Mouse (Mus musculus) neural tube, embryonic 13.5 days (tissue): ENCODE data around the gene Zfp286. TPM values are rescaled to one million over a fixed set of nuclear protein-coding genes. Genes with fewer than 3 reads are reported as not detected.

ENCODE experiments used
- ATAC-seq: fragments of 200-750 bp; cut with Nextera tagmentation; 2 replicates; pipeline ENCODE4 v1.8.0; 2017; ENCODE audit warnings: low read depth, mild to moderate bottlenecking, moderate TSS enrichment, moderate library complexity
- H3K27ac ChIP-seq: fragments of 300-500 bp; sonication (generic); replicated peaks from 2 replicates; pipeline ENCODE4 v1.5.1; 2015; ENCODE audit warnings: moderate library complexity, mild to moderate bottlenecking, inconsistent platforms
- H3K27me3 ChIP-seq: fragments of 300-500 bp; sonication (generic); 2 replicates; pipeline ENCODE4 v1.6.1; 2015; ENCODE audit warnings: mild to moderate bottlenecking, inconsistent platforms
- H3K36me3 ChIP-seq: fragments of 300-500 bp; sonication (generic); 2 replicates; pipeline ENCODE4 v1.6.1; 2015; ENCODE audit warnings: mild to moderate bottlenecking, inconsistent platforms
- H3K4me1 ChIP-seq: fragments of 300-500 bp; sonication (generic); replicated peaks from 2 replicates; pipeline ENCODE4 v1.6.1; 2015; ENCODE audit warnings: inconsistent platforms
- H3K4me2 ChIP-seq: fragments of 300-500 bp; sonication (generic); 2 replicates; pipeline ENCODE4 v1.6.1; 2015; ENCODE audit warnings: inconsistent platforms, mild to moderate bottlenecking, moderate library complexity
- H3K4me3 ChIP-seq: fragments of 300-500 bp; sonication (generic); 2 replicates; pipeline ENCODE4 v1.5.1; 2015; ENCODE audit warnings: mild to moderate bottlenecking, inconsistent platforms
- H3K9ac ChIP-seq: fragments of 300-500 bp; sonication (generic); 2 replicates; pipeline ENCODE4 v1.6.1; 2015; ENCODE audit warnings: moderate library complexity, mild to moderate bottlenecking, inconsistent platforms
- H3K9me3 ChIP-seq: fragments of 300-500 bp; sonication (generic); 2 replicates; pipeline ENCODE4 v1.6.1; 2016; ENCODE audit warnings: inconsistent platforms
- WGBS: fragments of 180-500 bp; shearing (Covaris S2); methylation state at CpG from one replicate; pipeline ENCODE4 v1.1.7; 2015; 5-methylcytosine and 5-hydroxymethylcytosine counted together
- polyA plus RNA-seq: library from polyadenylated mRNA; unstranded; fragments of >200 nt; fragmentation: Nextera tagmentation; extraction: Ambion mirVana; gene quantifications from 2 replicates; pipeline ENCODE4 v1.2.1, GENCODE M21; 2015

Gene Zfp286
- polyA plus RNA-seq, 1 experiment from 2014 or later = 30.2 TPM

- ATAC-seq = no peak
- H3K27ac ChIP-seq = no peak overlapping the region
- no peaks in the 10 kb centered on the region; the same call in 1 of the 2 replicates for H3K27me3 ChIP-seq
- WGBS = 94% methylated on average over 8 of the region's 8 CpGs
- no peaks in the 10 kb centered on the region for H3K9me3 ChIP-seq
- H3K4me2 ChIP-seq = peak overlapping the region; percentile 72; the same call in 1 of the 2 replicates
- H3K36me3 ChIP-seq = no peaks in the 10 kb centered on the region
- no peak overlapping the region for H3K4me3 ChIP-seq
- peaks cover 26% of the 10 kb centered on the region for H3K4me1 ChIP-seq
- no peak overlapping the region for H3K9ac ChIP-seq
These were observed 29.9 kb upstream of the Zfp286 start for GRCm38 (mm10) chr11:62819059-62819686.

- Histone ChIP-seq H3K4me1 (peaks cover 22% of the 10 kb centered on the region), H3K36me3 (no peaks in the 10 kb centered on the region)
- WGBS = 66% methylated on average over 6 of the region's 6 CpGs
These were observed 27.3 kb upstream of the Zfp286 start for GRCm38 (mm10) chr11:62816591-62816990.

GRCm38 (mm10) chr11:62815438-62815837 is 26.2 kb upstream of the Zfp286 start:
- Histone ChIP-seq H3K27ac (no peak overlapping the region), H3K27me3 (no peaks in the 10 kb centered on the region; the same call in 1 of the 2 replicates), H3K4me3 (no peak overlapping the region), H3K4me1 (peaks cover 12% of the 10 kb centered on the region), H3K9me3 (no peaks in the 10 kb centered on the region), H3K36me3 (no peaks in the 10 kb centered on the region), H3K4me2 (no peak overlapping the region), H3K9ac (no peak overlapping the region)
- WGBS = 89% methylated on average over 1 of the region's 1 CpGs
- ATAC-seq = no peak

More at GRCm38 (mm10) chr11:62816591-62816990, 27.3 kb upstream of the Zfp286 start:
- Histone ChIP-seq H3K9ac (no peak overlapping the region), H3K27me3 (no peaks in the 10 kb centered on the region; the same call in 1 of the 2 replicates), H3K4me3 (no peak overlapping the region), H3K4me2 (no peak overlapping the region), H3K27ac (no peak overlapping the region), H3K9me3 (no peaks in the 10 kb centered on the region)
- no peak for ATAC-seq

GRCm38 (mm10) chr11:62814625-62815024 is 25.4 kb upstream of the Zfp286 start:
- no peaks in the 10 kb centered on the region; the same call in 1 of the 2 replicates for H3K27me3 ChIP-seq
- H3K9me3 ChIP-seq = no peaks in the 10 kb centered on the region
- H3K27ac ChIP-seq = no peak overlapping the region
- H3K4me1 ChIP-seq = peaks cover 4% of the 10 kb centered on the region; the same call in 1 of the 2 replicates
- H3K36me3 ChIP-seq = no peaks in the 10 kb centered on the region
- WGBS = 76% methylated on average over 4 of the region's 4 CpGs
- H3K4me2 ChIP-seq = no peak overlapping the region
- no peak overlapping the region for H3K4me3 ChIP-seq
- ATAC-seq = no peak
- no peak overlapping the region for H3K9ac ChIP-seq

- 82% methylated on average over 6 of the region's 6 CpGs for WGBS
- no peak for ATAC-seq
- Histone ChIP-seq H3K27ac (no peak overlapping the region), H3K36me3 (no peaks in the 10 kb centered on the region), H3K27me3 (no peaks in the 10 kb centered on the region), H3K9me3 (no peaks in the 10 kb centered on the region), H3K4me2 (no peak overlapping the region), H3K9ac (no peak overlapping the region), H3K4me1 (no peaks in the 10 kb centered on the region), H3K4me3 (no peak overlapping the region)
These were observed 24.8 kb upstream of the Zfp286 start for GRCm38 (mm10) chr11:62813970-62814624.

- no peak overlapping the region for H3K9ac ChIP-seq
- no peaks in the 10 kb centered on the region for H3K36me3 ChIP-seq
- 68% methylated on average over 1 of the region's 1 CpGs for WGBS
- H3K27ac ChIP-seq = no peak overlapping the region
- no peak for ATAC-seq
- no peak overlapping the region for H3K4me2 ChIP-seq
- no peaks in the 10 kb centered on the region for H3K4me1 ChIP-seq
- no peak overlapping the region for H3K4me3 ChIP-seq
- H3K27me3 ChIP-seq = no peaks in the 10 kb centered on the region
- H3K9me3 ChIP-seq = no peaks in the 10 kb centered on the region
These were observed 24.2 kb upstream of the Zfp286 start for GRCm38 (mm10) chr11:62813497-62813896.

- no peaks in the 10 kb centered on the region for H3K36me3 ChIP-seq
- no peaks in the 10 kb centered on the region for H3K27me3 ChIP-seq
- ATAC-seq = no peak
- WGBS = 89% methylated on average over 6 of the region's 6 CpGs
- no peak overlapping the region for H3K9ac ChIP-seq
- no peaks in the 10 kb centered on the region for H3K4me1 ChIP-seq
- no peak overlapping the region for H3K4me2 ChIP-seq
- no peak overlapping the region for H3K27ac ChIP-seq
- H3K9me3 ChIP-seq = no peaks in the 10 kb centered on the region
- H3K4me3 ChIP-seq = no peak overlapping the region
These were observed 23.0 kb upstream of the Zfp286 start for GRCm38 (mm10) chr11:62812268-62812667.

GRCm38 (mm10) chr11:62809201-62809600 is 19.9 kb upstream of the Zfp286 start:
- H3K9ac ChIP-seq = no peak overlapping the region
- 73% methylated on average over 4 of the region's 4 CpGs for WGBS

GRCm38 (mm10) chr11:62807965-62808364 is 18.7 kb upstream of the Zfp286 start:
- H3K4me3 ChIP-seq = no peak overlapping the region
- H3K4me1 ChIP-seq = no peaks in the 10 kb centered on the region
- no peak for ATAC-seq
- peaks cover 4% of the 10 kb centered on the region; the same call in 1 of the 2 replicates for H3K9me3 ChIP-seq
- no peak overlapping the region for H3K9ac ChIP-seq
- no peaks in the 10 kb centered on the region for H3K27me3 ChIP-seq
- no peak overlapping the region for H3K4me2 ChIP-seq
- H3K27ac ChIP-seq = no peak overlapping the region
- WGBS = 82% methylated on average over 2 of the region's 2 CpGs
- no peaks in the 10 kb centered on the region for H3K36me3 ChIP-seq

More at GRCm38 (mm10) chr11:62809201-62809600, 19.9 kb upstream of the Zfp286 start:
- Histone ChIP-seq H3K27me3 (no peaks in the 10 kb centered on the region), H3K4me3 (no peak overlapping the region), H3K4me1 (no peaks in the 10 kb centered on the region), H3K9me3 (peaks cover 4% of the 10 kb centered on the region; the same call in 1 of the 2 replicates), H3K36me3 (no peaks in the 10 kb centered on the region), H3K4me2 (no peak overlapping the region), H3K27ac (no peak overlapping the region)
- no peak for ATAC-seq

- no peak overlapping the region for H3K27ac ChIP-seq
- ATAC-seq = no peak
- H3K36me3 ChIP-seq = no peaks in the 10 kb centered on the region
- 61% methylated on average over 13 of the region's 13 CpGs for whole genome bisulfite sequencing
- H3K9ac ChIP-seq = no peak overlapping the region
- no peaks in the 10 kb centered on the region for H3K27me3 ChIP-seq
- no peak overlapping the region for H3K4me3 ChIP-seq
- H3K4me2 ChIP-seq = no peak overlapping the region
- H3K4me1 ChIP-seq = no peaks in the 10 kb centered on the region
- peaks cover 8% of the 10 kb centered on the region; the same call in 1 of the 2 replicates for H3K9me3 ChIP-seq
These were observed 14.9 kb upstream of the Zfp286 start for GRCm38 (mm10) chr11:62804119-62804518.

- peak overlapping the region; percentile 76 for H3K4me2 ChIP-seq
- ATAC-seq = no peak
- H3K27me3 ChIP-seq = no peaks in the 10 kb centered on the region
- peaks cover 28% of the 10 kb centered on the region for H3K36me3 ChIP-seq
- H3K4me1 ChIP-seq = peaks cover 19% of the 10 kb centered on the region
- H3K9ac ChIP-seq = peak overlapping the region; percentile 80
- H3K9me3 ChIP-seq = 0 out of 2 replicates have a peak, but pooled peaks cover 4% of the 10 kb centered on the region
- peak overlapping the region; percentile 60 for H3K4me3 ChIP-seq
- WGBS = 57% methylated on average over 3 of the region's 3 CpGs
- H3K27ac ChIP-seq = peak overlapping the region; percentile 65
These were observed 315 bp upstream of the Zfp286 start for GRCm38 (mm10) chr11:62789617-62789936.

GRCm38 (mm10) chr11:62776510-62776909 is 12.8 kb downstream of the Zfp286 start:
- Histone ChIP-seq H3K4me1 (no peaks in the 10 kb centered on the region), H3K36me3 (peaks cover 68% of the 10 kb centered on the region), H3K4me3 (no peak overlapping the region), H3K27me3 (no peaks in the 10 kb centered on the region), H3K4me2 (no peak overlapping the region), H3K9me3 (peaks cover 65% of the 10 kb centered on the region), H3K27ac (no peak overlapping the region), H3K9ac (no peak overlapping the region)
- no peak for ATAC-seq
- WGBS = 95% methylated on average over 7 of the region's 7 CpGs
